Mouse (Mus musculus) yolk sac, embryonic 10.5 days (tissue): ENCODE data around the gene Dst.
A peak's percentile ranks its signal among the peaks of the same experiment; 100 is the strongest.

Experiments used
- DNase-seq: peaks from one replicate; pipeline ENCODE4 v3.0.0-alpha.2; 2017; ENCODE audit warnings: low spot score

Dst gene

DNA sequence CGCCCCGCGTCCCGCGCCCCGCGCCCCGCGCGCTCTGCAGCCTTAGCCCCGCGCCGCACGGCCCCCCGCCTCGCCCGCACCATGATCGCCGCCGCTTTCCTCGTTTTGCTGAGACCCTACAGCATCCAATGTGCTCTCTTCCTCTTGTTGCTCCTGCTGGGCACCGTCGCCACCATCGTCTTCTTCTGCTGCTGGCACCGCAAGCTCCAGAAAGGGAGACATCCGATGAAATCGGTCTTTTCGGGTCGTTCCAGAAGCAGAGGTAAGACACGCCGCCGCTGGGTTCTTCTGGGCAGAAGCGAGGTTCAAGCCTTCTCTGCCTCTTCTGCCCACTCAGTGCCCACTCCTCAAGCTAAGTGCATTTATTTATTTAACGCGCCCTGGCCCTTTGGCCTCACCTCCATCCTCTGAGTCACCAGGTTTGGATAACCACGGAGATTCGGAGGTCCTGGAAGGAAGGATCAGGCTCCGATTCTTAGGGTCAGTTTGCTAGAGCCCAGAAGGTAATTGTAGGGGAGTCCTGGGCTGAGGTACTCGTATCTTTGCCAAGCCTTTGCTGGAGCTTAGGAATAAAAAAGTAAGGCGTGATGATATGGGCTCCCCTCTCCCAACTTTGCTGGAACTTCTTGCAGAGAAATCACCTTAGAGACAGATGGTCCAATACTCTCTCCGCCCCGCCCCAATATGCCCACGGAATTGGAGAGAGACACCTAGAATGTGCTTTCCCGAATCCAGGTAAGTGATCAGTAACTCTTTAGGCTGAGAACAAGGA is at the start of gene Dst:
Gene Dst (plus strand): TSS at position 35 of the 772 bp plus-strand sequence.
- DNase-seq = no peak

DNA sequence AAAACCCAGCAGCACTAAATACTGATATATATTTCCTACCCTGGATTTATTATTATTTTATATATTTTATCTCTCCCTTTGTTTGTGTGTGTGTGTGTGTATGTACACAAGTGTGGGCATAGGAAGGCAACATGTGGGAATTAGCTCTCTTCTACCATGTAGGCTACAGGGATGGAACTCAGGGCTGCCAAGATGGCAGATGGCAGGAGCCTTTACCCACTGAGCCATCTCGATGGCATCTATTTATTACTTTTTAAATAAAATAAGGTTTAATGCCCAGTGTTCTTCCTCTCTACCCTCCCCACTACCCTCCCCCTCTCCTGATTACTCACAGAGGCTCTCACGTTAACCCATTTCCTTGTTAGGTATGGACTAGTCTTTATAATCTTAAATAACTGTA is 39.0 kb upstream of the Dst start:
- DNase-seq = no peak

DNA sequence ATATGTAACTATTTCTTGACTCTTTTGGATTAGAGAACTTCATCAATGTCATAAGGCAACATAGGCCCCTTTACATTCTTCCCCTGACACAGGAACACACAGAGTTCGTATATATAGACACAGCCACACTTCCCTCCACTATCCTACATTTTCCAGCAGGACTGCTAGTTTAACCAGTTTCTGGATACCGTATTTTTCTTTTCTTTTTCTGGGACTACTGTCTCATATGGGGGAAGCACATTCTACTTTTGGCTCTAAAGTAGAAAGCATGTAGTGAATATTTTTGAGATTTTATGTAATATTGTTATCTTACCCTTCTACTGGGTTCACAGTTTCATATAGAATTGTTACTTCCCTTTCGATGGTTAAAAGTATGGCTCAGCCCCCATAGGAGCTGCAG is 38.6 kb upstream of the Dst start:
- DNase-seq = no peak

DNA sequence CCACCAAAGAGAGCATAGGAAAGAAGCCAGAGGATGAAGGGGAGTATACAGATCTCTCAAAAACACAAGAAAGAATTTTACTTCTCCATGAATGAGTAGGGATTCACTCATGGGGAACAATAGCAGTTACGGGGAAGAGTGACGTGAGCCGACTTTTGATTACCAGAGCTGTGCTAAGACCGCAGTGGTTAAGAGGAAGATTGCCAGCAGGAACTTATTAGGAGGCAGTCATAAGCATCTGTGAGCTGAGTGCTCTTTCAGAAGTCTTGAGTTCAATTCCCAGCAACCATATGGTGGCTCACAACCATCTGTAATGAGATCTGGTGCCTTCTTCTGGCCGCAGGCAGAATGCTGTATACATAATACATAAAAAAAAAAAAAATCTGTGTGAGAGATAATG is 34.5 kb upstream of the Dst start:
- no peak for DNase-seq

DNA sequence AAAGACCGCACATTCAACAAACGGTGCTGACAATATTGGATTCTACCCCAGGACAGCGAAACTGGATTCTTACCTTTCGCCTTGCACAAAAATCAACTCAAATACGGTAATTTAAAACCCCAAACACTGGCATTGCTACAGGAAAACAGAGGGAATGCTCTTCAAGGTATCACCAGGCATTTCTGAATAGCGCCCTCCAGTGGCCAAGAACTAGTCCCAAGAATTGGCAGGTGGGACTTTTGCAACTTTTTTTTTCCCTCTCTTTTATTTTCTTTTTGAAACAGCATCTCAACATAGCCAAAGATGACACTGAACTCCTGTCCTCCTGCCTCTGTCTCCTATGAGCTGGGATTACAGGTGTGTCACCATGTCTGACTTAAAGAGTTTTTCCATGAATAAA is 32.3 kb upstream of the Dst start:
- no peak for DNase-seq

DNA sequence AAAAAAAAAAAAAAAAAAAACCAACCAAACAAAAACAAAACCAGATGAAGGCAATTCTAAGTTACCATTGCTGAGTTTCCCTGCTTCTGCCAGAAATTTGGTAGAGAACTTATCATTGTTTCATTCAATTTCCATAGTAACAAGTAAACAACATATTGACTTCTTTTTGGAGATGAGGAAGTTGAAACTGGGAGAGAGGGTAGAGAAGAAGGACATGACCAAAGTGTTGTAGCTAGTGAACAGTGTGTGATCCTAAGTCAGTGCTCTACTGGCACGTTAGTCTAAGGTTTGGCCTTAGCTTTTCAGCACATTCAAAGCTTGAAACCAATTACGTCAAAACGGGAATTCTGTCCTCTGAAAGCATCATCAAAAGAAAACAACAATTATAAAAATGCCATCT is 31.6 kb upstream of the Dst start:
- no peak for DNase-seq

DNA sequence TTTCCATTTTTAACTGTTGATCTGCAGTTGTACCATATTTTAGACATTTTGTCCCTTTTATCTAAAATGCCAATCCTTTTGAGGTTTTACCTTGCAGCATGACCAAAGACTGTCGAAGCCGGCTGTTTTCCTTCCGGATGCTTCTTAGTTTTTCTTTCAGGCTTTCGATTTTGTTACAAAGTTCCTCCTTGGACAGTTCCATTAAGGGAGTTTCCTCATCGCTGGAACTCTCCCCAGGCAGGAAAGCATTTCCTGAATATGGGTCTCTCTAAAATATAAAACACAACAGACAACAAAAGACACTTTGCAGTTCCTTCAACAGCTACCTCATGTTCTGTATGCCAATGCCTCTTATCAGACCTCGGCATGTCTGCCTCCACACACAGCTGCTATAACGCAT is 29.9 kb upstream of the Dst start:
- DNase-seq = no peak

DNA sequence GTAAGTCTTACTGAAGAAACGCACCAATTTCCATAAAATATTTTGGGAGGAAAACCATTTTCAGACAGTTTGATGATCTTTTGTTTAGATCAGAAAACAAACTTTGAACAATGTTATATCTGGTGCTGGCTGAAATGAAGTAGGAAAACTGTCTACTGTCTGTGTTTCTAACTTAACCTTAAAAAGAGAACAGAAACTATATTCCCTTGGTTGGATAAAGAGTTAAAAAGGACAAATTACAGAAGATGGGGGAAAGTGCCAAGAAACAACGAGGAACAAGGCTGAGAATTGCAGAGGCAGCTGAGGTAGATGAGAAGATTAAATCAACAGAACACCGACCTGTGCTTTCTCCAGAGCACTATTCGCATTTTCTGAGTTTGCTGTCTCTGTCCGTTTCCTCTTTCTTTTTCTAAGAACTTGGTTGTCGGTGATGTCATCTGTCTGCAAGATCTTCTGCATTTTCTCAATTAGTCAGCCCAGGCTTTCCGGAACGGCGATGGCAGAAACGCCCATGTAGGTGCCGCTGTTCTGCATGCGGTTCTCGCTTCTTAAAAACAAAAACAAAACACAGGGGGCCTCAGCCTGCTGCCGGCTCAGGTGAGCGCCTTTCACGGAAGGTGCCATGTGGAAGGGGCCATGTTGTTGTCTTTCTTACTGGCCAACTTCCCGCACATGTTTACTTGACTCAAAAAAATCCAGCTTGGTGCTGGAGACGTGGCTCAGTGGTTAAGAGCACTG is 24.8 kb upstream of the Dst start:
- peak; percentile 17 for DNase-seq

DNA sequence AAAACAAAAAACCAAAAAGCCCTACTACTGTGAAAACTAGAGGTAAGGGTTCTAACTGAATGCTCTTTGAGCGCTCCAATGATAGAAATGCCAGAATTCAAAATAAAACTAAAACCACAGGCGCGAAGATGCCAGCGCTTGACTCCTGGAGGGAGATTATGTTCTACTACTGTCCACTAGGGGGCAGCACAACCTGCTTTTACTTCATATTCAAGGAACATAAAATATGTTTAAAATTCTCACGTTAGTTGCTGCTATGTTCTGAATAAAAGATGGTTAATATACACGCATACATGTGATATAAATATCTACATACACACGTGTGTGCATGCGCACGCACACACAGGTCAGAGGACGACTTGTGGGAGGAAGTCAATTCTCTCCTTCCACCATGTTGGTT is 15.2 kb upstream of the Dst start:
- DNase-seq = no peak

DNA sequence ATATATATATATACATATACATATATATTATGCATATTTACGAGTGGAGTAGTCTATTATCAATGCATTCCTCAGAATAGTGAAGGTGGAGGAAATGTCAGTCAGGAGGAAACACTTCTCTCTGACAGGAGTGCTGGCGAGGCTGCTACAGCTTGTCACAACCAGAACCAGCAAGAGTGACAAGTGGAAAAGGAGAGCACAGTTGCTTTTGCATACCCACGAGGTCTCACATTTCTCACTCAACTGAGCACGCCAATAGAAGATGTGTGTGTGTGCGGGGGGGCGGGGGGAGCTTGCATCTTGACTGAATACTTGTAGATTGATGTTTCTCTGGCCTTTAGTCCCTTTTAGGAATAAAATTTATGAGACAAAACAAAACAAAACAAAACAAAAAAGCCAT is 11.9 kb upstream of the Dst start:
- no peak for DNase-seq

DNA sequence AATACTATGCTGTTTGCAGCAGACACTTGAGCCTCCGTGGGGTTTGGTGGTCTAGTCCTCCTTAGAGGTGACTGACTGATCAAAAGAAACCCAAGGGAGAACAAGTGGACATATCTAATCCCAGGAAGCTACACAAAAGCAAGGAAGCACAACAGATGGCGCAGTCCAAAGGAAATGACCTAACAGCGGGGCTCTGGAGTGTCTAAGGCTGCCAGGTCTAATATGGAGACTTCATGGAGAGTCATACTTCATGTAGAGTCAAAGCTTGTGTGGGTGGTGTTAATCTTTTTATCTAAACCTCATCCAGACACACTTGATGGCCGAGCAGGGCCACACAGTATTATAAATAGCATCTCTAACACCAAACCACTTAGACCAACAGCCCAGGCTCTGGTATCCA is 11.4 kb upstream of the Dst start:
- DNase-seq = no peak

DNA sequence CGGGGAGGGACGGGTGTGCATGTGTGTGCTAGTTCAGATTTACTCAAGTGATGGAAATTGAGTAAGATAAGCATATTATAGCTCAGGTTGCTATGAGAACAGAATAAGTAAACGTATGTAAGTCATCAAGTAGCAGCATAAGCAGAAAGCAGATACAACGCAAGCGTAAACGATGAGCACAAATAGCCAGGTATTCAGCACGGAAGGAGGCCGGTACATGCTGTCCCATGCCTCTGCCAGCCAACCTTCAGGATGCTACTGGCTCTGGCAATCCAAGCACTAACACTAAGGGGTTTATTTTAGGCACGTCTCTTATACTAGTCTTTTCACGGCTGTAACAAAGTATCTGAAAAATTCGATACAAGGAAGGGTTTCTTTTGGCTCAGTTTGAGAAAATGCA is 10.6 kb upstream of the Dst start:
- DNase-seq = no peak

DNA sequence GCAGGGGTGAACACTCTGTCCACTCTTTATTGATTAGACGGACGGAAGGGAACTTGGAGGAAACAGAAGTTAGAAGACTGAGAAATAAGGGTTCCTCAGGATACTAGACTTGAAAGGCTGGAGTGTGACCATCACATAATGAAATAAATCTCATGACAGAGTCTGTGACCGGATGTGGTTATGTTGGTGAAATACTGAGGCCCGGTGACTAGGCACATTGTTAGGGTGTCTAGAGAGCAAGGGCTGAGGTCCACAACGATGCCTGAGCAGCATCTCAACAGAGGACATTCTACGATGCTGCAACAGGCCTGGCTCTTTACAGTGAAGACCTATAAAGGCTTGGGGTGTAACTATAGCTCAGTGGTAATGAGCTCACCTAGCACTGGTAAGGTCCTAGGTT is 9.7 kb upstream of the Dst start:
- no peak for DNase-seq

DNA sequence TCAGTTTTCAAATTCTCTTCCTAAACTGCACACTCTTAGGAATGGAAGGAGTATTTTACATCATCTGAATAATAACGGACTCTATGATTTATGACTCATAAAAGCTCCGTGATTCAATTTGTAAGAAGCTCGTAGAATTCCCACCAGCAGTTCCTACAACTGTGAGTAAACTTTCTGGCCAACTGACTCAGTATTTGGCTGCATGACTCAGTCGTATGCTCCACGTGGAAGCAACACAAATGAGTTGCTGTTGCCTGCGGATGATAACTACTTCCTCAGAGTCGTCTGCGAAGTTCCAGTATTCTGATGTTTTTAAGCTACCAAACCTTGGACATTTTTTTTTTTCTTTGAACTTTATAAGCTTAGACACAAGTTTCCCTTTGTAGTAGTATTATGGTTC is 7.8 kb upstream of the Dst start:
- no peak for DNase-seq

DNA sequence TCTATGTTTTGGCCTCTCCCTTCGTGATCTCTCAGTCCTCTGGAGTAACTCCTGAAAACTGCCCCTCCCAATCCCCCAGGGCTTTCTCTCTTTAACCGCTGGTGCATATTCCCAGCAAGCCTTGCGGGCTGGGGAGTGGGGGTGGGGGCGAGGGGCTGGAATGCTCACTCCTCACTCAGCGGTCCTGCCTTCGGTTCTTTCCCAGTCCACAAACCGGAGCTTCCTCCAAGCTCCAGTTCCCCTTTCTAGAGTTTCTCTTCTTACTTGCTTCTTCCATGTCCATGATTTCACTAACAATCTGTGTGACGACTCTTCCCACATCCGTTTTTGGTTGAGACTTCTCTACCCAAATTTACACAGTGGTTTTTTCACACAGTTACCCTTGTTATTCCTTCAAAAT is 4.4 kb upstream of the Dst start:
- DNase-seq = no peak

DNA sequence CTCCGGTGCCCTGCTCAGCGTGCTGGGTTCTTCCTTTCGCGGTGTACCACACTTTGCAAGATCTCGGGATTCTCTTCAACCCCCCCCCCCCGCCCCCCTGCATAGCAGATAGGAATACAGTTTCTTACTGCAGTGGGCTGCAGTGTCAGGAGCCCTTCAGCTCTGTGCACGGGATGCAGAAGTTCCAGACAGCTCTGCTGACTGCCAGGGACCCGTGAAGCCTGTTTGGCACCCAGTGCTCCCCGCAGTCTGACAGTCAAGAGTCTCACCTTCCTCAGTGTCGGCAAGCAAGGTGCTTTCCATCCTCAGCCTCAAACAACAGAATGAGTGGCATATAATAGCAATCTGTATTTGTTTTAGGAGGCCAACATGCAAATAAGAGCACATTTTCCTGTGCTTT is 1.8 kb upstream of the Dst start:
- no peak for DNase-seq

DNA sequence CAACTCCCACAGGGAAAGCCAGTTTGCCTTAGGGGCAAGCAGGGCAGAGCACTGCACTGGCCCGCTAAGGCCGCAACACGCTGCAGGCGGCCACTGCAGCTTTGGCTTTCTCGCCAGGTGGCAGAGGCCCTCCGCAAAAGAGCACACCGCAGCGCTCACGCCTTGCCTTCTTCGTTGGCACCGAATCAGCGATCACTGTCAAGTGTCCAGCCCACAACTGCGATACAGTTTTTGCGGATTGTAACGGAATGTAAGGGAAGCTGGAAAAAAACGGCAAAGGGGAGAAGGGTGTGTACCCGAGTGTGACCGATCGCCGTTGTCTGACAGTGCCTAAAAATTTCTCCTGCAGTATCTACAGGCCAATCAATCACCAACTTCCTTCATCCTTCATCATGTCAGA is 1.1 kb upstream of the Dst start:
- no peak for DNase-seq

DNA sequence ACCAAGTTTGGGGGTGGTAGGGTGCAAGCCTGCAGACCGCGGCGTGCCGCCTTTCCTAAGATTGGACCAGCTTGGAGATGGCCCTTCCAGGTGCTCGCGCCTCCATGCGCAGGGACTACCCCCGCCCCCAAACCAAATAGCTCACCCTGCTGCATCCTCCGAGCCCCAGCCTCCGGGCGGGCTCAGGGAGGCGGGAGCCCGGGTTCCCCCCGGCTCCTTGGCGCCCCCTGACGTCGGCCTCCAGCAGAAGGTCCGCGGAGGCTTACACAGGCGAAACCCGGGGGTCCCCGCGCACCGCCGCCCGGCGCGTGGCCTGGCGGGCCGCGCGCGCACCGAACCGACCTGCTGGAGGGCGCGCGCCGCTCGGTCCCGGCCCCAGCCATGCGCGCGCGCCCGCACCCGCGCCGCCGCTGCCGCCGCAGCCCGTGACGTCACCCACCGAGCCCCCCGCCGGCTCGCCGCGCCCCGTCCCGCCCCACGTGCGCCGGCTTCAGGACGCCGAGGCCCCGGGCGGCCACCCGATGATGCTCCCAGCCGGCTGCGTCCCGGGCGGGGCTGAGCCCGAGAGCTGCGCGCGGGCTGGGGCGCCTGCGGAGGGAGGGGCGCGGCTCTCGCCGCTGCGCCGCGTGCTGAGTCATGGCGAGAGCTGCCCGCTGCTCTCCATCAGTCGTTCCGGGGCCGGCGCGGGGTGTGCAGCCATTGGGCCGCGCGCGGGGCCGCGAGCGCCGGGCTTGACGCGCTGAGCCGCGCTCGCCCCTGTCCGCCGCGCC is 419 bp upstream of the Dst start, which contains the start of gene Bend6:
Gene Bend6 (minus strand): TSS at position 396 of the 770 bp plus-strand sequence.
- DNase-seq = peak; percentile 61

DNA sequence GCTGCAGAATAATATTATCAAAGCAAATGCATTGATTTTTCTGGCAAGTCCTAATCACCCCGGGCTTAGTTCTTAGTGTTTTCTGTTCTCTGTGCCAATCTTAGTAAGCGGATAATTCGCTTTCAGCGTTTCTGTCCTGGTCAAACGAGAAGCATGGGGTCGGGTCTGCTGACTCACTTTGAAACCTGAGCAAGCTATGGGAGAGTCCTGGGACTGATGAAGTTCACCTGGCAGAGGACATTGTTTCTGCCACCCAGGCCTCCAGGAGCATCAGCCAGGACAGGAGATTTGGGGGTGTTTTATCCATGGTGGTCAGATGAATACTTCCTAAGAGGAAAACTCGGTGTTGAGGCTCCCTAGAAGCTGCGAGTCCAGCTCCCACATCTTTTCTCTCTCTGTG is 3.6 kb downstream of the Dst start:
- DNase-seq = no peak

DNA sequence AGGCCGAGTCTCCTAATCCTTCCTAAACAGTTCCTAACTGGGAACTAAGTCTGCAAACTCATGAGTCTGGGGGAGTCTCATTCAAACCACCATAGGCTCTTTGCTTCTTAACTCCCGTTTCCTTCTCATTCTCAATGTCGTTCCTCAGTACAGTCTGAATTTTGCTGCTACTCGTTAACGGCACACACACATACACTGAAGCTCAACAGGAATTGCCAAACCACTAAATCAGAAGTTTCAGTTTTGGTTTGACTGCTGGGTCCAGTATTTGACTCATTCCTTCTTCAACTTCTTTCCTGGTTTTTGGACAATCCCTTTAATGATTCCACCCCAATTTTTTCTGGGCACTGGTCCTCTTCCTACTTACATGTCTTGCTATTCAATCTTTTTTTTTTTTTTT is 8.5 kb downstream of the Dst start:
- DNase-seq = no peak

DNA sequence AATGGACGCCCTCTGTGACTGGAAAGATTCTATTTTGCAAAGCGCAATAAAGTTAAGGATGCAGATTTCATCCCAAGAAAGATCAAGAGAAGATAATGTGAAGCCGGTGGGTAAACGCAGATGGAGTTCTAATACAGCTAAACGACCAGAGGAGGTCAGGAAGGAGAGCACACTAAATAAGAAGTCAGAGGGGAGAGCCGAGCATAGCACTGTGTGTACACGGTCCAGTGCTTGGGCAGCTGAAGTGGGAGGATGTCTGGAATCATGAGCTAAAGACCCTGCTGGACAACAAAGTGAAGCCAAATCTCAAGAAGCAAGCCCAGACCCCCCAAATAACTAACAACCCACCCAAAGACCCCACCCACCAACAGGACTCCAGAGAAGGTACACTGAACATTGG is 14.9 kb downstream of the Dst start:
- DNase-seq = no peak

DNA sequence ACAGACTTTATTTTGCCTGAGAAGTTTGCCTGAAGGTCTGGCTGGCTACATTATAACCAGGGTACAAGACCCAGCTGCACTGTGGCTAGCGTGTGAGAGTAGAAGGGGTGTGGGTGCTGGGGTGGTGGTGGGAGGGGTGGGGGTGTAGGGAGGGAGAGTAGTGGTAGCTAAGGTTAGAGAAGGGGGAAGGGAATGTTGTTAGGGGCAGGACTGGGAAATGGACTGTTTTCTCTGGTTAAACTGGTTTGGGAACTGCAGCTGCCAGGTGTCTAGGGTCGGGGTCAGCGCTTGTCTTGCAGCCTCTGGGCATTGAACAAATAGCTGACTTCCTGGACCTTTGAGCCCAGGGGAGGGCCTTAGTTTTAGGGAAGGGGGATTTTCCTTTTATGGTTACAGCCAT is 17.3 kb downstream of the Dst start:
- DNase-seq = no peak

DNA sequence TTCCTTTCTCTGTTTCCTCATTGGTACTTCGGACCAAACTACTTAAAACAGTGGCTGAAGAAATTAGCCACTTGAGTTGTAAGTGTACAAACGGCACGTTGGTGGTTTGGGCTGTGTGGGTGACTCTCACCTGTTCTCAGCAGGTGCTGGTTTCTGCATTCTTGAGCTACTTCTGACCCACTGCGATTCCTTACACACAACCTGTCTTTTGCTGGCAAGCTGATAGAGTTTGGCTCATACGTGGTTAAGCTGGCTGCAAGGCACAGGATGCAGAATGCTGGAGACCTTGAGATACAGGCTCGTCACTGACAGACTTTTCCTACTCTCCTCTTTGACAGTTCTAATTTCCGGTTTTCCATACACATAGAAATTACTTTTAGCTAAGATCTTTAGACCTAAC is 19.4 kb downstream of the Dst start:
- DNase-seq = no peak
